Mouse (Mus musculus): ENCODE results near the gene Mgst2.

The Mgst2 gene

DNA sequence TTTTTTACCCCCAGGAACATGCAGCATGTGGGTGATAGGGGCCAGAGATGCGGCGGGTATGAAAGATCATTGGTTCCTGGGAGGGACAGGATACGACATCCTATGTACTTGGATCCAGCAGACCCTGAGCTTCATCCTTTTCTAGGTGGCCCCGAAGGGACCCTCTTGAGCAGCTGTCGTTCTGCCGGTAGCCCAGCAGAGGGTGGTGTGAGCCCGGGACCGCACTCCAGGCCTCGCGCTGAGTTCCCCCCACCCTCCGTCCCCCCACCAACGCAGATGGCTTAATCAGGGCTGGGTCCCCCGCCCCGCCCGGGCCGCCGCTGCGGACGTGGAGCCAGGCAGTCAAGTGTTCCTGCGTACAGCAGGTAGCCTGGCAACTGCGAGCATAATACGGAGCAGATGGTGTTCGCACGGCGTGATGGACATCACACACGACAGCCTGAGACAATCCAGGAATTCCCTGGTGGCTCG is 41.2 kb downstream of the Mgst2 start:
- DNase-seq (ENCODE audit: low spot score in 2 of 2): peak; percentile 59 to 79

DNA sequence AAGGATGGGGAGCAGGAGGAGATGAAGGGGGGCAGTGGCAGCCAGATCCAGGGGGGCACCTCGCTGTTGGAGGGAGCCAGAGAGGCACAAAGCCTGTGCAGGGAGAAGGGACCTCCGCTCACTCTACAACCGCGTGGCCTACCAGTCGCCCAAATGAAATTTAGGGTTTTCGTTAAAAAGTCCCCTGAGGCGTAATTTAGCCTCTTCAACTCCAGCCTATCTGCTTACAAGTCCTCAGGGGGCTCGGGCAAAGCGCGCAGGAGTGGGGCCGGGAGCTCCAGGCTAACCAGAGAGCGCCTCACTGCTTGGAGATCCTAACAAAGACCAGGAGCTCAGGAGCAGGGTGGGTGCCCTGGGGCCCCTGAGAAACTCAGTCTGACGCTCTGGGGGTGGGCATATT is 41.8 kb downstream of the Mgst2 start:
- no peak for DNase-seq (ENCODE audit: low spot score in 2 of 2)

DNA sequence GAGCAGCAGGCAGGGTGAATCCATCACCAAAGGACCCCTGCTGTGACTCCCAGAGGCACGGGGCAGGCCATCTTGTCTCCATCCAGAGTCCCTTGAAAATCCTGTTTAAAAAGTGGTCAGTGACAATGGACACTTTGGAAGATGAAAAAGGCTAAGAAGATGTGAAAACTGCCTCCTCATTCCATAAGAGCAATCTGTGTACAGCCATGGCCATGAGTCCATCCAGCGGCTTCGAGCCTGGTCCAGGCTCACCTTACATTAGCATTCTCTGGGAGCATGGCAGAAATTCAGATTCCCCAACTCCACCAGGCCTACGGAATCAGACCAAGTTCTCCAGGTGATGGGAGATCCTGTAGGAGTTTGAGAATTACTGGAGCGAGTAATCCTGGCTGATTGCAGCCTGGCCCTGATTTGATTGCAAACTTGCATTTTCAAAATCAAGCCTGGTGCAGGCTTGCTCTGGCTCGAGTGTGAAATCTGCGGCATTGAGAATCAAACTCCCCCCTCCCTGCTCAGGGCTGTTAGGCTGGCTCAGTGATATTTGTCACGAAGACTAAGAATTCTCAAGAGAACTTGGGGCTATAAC is 42.6 kb downstream of the Mgst2 start:
- DNase-seq (ENCODE audit: low spot score in 2 of 2): no peak

DNA sequence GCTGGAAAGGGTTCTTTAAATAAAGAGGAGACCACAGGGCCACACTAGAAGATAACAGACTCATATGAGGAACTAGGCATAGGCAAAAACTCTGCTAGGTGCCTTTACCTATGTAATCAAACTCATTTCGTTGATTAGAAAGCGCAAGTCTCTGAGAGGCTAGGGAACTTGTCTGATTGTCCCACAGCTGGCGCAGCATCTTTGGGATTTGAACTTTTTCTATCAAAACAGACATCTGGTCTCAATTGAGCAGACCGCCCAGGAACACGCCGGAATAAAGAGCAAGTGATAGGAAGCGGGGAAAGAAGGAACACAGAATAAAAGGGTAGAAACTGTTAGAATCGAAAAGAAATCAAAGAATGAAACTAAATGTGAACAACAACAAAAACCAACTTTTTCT is 43.3 kb downstream of the Mgst2 start:
- DNase-seq (ENCODE audit: low spot score in 2 of 2): no peak

DNA sequence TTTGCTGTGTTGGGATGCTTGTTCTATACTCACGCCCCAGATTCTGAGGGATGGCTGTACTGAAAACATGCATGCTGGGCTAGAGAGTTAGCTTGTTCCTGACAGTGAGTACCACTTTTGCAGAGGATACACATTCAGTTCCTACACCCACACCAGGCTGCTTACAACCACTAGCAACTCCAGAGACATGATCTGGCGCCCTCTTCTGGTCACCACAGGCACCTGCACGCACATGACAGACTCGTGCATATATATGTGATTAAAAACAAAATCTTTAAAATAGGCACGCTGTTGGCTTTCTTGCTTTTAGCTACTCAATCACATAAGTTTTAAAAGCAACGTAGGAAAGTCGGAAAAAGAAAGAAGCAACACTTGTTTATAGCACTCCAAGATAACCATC is 45.1 kb downstream of the Mgst2 start:
- no peak for DNase-seq (ENCODE audit: low spot score in 2 of 2)

DNA sequence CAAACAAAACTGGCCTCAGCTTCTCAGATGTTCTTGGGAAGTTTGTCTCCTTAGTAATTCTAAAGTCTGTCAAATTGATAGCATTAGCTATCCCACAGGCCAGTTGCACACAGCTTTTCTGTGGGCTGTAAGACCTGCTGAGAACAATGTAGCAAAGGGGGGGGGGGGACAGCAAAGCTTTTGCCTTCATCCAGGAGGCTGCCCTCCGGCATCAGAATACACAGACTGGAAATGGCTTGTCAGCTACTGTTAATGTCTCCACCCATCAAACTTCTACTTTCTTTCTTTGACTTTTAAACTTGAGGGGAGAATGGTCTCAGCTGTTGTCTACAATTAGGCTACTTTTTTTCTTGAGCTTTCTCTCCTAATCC is 48.2 kb downstream of the Mgst2 start:
- no peak for DNase-seq (ENCODE audit: low spot score in 2 of 2)

DNA sequence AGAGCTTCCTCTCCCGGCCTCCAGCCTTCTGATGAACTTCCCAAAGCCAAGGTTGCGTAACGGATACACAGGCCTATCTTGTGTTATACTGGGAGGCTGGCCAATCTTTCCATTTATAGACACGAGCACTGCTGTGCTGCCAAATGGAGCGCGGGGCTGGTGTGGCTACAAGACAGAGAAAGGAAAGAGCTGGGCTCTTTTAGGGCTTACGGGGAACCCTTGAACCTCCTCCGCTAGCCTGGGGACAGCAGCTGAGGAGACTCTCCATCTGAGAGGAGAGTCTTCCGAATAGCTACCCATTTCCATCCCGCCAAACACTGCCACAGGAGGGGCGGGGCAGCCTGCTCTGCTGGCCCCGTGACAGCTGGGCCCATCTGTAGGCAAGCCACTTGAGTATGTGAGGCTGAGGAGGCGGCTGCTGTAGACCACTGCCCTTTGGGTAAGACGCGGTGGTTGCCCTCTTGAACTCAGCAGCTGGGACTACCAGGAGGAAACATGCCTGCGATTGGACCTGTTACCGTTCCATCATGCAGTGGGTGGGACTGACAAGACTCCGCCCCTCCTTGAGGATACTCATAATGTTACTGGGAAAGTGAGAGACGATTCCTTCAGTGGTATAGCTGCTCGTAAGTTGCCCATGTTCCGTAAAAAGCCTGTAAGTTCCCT is 48.7 kb downstream of the Mgst2 start:
- DNase-seq (ENCODE audit: low spot score in 2 of 2): peak; percentile 72 to 83

DNA sequence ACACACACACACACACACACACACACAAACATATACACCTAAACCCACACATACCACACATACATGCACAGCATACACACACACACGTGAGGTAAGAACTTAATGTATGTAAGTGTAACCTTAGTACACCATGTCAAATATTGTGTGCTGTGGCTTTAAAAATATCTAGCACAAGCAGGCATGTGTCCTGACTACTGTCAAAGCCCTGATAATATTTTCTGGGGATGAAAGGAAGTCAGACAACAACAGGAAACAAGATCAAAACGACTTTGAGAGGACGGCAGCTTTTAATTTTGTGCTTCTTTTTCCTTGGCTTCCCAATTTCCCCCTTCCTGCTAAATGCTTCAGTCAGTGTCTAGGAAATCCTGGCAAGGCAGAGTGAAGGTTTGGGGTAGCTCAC is 52.2 kb downstream of the Mgst2 start:
- no peak for DNase-seq (ENCODE audit: low spot score in 2 of 2)

DNA sequence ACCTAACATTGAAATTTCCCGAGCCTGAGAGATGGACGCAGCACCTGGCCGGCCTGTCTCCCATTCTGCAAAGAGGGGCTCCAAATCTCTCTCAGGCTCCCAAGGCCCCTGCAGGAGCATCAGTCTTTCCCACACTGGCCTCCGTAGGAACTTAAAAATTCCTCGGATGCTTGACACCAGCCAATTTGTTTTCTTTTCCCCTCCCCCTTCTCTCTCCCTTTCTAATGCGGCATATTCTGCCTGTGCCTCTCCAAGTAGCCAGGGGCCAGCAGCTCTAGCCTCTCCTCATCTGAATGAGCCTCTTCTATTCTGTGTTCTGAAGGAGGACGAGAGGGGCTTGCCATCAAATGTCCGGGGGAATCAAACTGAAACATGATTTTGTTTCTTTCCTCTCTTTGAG is 53.1 kb downstream of the Mgst2 start:
- no peak for DNase-seq (ENCODE audit: low spot score in 2 of 2)

DNA sequence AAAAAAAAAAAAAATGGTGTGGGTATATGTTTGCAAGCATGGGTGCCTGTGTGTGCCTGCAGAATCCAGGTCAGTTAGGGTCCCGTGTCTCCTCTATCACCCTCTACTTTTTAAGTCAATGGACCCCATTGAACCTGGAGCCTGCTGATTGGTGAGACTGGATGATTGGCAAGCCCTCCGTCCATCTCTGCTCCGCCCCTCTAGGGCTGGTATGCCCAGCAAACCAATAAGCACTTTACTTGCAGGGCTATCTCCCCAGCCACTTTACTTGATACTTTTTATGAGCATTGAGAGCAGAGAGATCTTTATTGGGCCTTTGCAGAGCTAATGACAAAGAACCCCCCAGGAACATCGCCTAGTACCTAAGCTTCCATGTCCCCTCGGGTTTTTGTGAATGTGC is 54.3 kb downstream of the Mgst2 start:
- no peak for DNase-seq (ENCODE audit: low spot score in 2 of 2)

DNA sequence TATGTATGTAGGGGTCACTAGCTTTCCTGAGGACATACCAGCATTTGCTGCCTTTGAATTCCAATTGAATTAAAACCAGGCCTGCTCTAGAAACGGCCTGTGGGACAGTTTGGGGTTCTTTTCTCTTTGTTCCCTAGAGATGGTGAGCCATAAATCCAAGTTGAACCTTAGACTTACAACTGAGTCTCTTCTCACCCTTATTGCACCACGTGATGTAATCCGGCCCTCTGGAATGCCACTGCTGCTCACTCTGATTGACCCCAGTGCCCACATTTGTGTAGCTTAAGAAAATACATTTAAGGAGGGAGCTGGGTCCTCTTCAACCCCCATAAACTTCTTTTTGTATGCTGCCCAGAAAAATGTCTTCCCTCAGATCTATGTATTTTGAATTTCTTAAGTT is 57.3 kb downstream of the Mgst2 start:
- no peak for DNase-seq (ENCODE audit: low spot score in 2 of 2)

DNA sequence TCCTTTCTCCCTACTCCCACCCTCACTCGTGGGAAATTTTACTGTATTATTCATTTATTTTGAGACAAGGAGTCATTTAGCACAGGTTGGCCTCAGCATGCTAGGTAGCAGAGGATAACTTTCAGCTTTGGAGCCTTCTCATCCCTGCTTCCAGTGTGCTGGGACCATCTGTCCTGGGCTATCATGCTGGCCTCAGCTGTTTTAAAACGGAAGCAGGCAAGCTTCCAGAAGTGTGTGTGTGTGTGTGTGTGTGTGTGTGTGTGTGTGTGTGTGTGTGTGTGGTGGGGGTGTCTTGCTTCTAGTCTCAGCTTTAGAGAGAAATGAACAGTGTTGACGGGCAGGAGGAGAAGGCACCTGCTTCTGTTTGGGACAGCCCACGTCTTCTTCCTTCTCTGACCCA is 57.7 kb downstream of the Mgst2 start:
- no peak for DNase-seq (ENCODE audit: low spot score in 2 of 2)

DNA sequence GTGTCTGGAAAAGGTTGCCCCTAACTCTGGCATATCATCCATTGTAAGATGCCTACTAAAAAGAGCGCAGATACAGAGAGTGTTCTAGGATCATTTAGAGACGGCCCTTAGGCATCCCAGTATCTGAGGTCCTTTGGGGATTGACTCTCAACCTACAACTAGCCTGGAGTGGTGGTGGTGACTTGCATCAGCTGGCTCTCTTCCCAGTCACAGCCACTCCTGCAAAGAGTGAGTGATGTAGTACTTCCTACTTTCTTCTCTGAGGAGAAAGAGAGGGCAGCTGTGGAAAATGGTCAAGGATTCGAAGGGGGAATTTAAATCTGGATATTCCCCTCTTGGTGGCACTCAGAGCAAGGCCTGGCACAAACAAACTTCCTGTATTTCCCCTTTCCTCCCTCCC is 59.2 kb downstream of the Mgst2 start:
- no peak for DNase-seq (ENCODE audit: low spot score in 2 of 2)

DNA sequence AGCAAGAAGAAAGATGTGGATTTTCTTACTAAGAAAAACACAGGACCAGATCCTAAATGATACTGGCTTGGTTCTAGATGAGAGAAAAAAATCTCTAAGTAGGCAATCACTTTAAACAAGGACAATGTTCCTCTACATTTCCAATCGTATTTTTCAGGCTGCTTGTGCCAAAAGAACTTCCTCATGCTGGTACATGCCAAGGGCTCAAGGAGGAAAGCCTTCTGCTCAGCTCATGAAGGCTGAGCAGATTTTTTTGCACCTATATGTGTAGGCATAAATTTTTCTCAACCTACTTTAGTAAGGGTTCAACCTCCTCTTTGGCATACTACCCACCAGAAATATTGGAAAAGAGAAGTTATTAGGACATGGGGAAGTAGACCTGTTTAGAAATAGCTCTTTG is 59.8 kb downstream of the Mgst2 start:
- DNase-seq (ENCODE audit: low spot score in 2 of 2): no peak

DNA sequence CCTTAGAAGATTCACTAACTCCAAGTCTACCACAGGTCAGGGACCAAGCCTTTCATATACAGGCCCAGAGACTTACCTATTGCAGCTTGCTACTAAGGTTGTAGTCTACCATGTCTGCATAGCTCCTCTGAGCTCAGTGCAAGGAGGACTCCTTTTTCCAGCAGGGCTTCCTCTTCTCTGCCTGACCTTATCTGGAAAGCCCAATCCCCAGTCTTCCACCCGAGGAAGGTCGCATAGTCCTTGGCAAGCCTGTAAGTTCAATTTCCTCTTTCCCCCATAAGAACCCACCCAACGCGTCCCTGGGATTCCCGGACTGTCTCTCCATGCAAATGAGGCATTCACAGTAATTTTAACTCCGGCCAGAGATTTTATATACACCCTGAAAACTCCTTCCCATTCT is 66.1 kb downstream of the Mgst2 start:
- no peak for DNase-seq (ENCODE audit: low spot score in 2 of 2)

DNA sequence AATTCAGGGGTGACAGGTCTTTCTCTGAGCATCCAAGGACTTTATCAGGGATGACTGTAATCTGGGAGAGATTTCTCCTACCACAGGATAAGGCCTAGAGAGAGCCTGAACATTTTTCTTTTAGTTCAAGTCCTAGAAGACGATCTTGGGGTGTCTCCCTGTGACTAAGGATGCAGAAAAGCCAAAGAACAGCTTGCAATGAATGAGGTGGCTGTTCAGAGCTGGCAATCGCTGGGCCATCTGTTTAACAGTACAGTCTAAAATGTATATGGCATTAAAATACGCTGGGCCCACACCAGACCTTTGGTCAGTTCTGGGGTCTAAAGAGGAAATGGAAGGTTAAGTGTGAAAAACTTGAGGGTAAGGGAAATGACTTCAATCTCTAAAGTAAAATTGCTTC is 67.3 kb downstream of the Mgst2 start:
- no peak for DNase-seq (ENCODE audit: low spot score in 2 of 2)

DNA sequence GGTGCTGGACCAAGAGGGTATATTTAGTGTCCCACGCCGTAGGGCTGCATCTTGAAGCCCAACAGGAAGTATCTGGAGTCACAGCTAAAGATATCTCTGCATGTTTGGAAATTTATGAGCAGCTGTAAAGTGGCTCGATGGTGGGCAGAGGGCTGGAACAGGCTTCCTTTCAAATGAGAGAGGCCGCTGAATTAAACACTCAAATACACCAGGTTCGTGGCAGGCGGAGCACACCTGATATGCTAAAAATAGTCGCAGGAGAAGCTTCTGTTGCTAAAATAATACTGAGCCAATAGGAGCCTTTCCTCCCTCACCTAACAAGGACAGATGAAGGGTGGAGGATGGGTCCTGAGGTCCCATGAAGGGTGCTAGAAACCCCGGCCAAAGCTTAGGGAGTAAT is 67.8 kb downstream of the Mgst2 start:
- DNase-seq (ENCODE audit: low spot score in 2 of 2): no peak

DNA sequence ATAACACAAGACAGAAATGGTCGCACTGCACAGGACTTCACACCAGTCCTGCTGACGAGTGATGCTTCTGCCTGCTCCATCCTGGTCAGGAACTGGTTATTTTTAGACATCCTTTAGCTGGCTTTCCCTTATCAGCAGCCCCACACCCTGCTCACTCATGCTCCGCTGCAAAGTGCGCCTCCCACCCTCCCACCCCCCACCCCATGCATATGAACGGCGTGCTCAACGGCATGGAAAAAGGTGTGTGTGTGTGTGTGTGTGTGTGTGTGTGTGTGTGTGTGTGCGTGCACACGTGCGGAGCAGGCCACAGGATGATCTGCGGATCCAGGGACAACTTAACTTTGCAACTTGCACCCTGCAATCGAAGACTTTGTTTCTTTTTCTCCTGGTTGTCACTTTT is 68.3 kb downstream of the Mgst2 start:
- peak in 1 of 2 experiments; percentile 32 for DNase-seq (ENCODE audit: low spot score in 2 of 2)

DNA sequence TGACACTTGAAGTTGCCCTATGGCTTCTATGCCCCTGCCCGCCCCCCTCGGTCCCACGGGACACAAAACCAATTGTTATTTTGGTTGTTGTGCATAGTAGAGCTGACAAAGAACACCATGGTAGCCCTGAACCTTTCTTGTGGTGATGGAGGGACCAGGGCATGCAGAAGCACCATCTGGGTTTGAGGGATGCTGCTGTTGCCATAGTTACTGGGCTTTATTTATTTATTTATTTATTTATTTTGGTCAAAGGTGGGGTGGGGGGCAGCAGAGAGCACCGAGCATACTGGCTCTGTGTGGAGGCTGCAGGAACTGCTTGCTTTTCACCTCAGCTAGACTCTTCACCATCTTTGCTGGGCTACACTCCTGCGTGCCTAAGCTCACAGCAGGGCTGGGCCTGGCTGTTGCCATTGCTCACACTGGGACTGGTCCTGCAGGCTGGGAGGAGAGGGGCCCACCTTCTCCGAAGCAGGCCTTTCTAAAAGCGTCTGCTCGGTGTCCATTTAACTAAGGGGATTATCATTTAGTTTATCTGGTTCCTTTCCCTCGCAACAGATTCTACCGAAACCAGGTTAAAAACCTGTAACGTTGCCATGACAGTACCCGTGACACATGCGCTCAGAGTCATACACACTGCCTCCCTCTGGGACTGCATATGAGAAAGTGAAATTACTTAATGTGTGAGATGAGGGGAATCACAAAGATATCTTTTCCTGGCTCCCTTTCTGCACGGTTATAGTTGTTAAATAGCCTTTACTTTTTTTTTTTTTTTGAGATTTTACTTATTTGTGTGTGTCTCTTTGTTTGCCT is 69.2 kb downstream of the Mgst2 start:
- DNase-seq (ENCODE audit: low spot score in 2 of 2): no peak

DNA sequence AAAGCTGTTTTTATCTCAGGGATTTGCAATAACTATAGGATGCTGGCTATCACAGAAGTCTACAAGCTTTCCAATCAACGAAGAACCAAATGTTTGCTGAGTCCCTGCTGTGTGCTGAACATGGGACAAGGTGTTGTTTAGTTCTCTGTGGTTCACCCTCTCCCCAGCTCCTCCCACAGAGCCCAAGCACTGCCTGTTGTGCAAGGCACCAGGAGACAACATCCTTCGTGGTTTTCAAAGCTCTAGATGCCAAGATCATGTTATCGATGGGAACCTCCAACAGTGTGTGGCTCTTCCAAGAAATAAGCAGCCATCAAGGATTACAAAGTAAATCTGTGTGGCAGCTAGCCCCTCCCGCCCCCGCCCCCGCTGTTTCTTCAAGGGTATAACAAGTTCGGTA is 70.5 kb downstream of the Mgst2 start:
- DNase-seq (ENCODE audit: low spot score in 2 of 2): no peak

DNA sequence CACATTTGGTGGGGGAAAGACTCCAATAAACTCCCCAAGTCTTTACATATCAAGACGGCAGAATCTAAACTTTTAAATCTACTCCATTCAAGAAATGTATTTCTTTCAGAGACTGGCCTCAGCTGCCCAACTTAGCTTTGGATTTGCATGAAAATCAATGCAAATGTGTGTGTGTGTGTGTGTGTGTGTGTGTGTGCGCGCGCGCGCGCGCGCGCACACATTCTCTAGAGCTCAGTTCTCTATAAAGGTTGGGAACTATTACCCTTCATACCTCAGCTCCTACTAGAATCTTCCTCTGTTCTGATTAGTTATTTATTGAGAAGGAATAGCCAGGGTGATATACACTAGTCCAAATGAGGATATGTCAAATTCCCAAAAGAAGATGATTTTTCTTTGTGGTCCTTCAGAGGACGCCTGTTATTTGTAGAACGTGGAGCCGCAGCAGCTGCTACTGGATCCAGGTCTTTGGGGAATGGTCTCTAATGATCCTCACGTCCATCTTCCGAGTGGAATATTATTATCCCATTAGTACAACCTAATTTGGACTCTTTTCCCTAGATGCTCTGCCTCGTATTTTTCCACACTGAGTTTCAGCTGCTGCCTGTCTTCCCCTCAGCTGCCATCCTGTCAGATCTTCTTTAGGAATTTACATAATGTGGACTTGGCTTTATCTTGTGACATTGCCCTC is 71.9 kb downstream of the Mgst2 start:
- no peak for DNase-seq (ENCODE audit: low spot score in 2 of 2)

Data from spleen, postnatal 4 days (tissue).